Mouse (Mus musculus) limb, embryonic 13.5 days (tissue): Measurements from ENCODE around the gene D6Ertd527e. TPM values are rescaled to one million over a fixed set of nuclear protein-coding genes. Genes with fewer than 3 reads are reported as not detected.
A peak's percentile ranks its signal among the peaks of the same experiment; 100 is the strongest.
"Not testable (repeated sequence)": the region's sequence is repeated elsewhere in the genome, so short reads cannot be mapped to it uniquely, and the experiment has no call there.

Source experiments
- ATAC-seq: fragments of 200-750 bp; cut with Nextera tagmentation; 2 replicates; pipeline ENCODE4 v1.8.0; 2017; ENCODE audit warnings: low read depth, moderate number of reproducible peaks, moderate TSS enrichment; ENCODE audit not compliant: low FRiP score
- H3K27ac ChIP-seq: fragments of 300-500 bp; sonication (generic); 2 replicates; pipeline ENCODE4 v1.5.1; 2015; ENCODE audit warnings: inconsistent platforms, mild to moderate bottlenecking, moderate library complexity
- H3K27me3 ChIP-seq: fragments of 300-500 bp; sonication (generic); 2 replicates; pipeline ENCODE4 v1.6.1; 2015; ENCODE audit warnings: mild to moderate bottlenecking, inconsistent platforms
- H3K36me3 ChIP-seq: fragments of 300-500 bp; sonication (generic); 2 replicates; pipeline ENCODE4 v1.6.1; 2015; ENCODE audit warnings: inconsistent platforms, mild to moderate bottlenecking, moderate library complexity
- H3K4me1 ChIP-seq: fragments of 300-500 bp; sonication (generic); 2 replicates; pipeline ENCODE4 v1.6.1; 2015; ENCODE audit warnings: inconsistent platforms
- H3K4me2 ChIP-seq: fragments of 300-500 bp; sonication (generic); replicated peaks from 2 replicates; pipeline ENCODE4 v1.6.1; 2015; ENCODE audit warnings: inconsistent platforms, mild to moderate bottlenecking, moderate library complexity
- H3K4me3 ChIP-seq: fragments of 300-500 bp; sonication (generic); 2 replicates; pipeline ENCODE4 v1.5.1; 2015; ENCODE audit warnings: moderate library complexity, mild to moderate bottlenecking, inconsistent platforms
- H3K9ac ChIP-seq: fragments of 300-500 bp; sonication (generic); 2 replicates; pipeline ENCODE4 v1.6.1; 2015; ENCODE audit warnings: mild to moderate bottlenecking, inconsistent platforms
- H3K9me3 ChIP-seq: fragments of 300-500 bp; sonication (generic); 2 replicates; pipeline ENCODE4 v1.6.1; 2016; ENCODE audit warnings: inconsistent platforms
- WGBS: fragments of 180-500 bp; shearing (Covaris S2); methylation state at CpG from one replicate; pipeline ENCODE4 v1.1.7; 2015; 5-methylcytosine and 5-hydroxymethylcytosine counted together
- polyA plus RNA-seq: library from polyadenylated mRNA; unstranded; fragments of >200 nt; fragmentation: Nextera tagmentation; extraction: Ambion mirVana; gene quantifications from 2 replicates; pipeline ENCODE4 v1.2.1, GENCODE M21; 2015

The D6Ertd527e gene
- polyA plus RNA-seq, 1 experiment from 2014 or later: 0.56 TPM

DNA sequence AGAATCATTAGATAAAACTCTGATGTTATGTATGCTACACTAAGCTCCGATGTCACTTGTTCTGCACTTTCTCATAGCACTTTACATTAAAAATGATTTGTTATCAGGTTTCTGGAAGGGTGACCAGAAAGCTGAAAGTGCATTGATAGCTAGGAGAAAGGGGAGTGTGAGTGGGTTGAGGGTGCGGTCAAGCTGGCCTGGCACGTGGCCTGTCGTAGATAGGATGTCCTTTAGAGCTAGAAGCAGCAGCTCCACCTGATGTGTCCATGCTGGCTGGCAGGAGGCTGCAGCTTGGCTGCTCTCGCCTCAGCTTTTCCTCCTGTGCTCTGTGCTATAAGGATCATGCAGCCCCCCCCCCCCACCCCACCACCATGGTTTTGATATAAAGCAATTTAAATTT lies 12.1 kb upstream of the D6Ertd527e start:
- Histone ChIP-seq H3K27me3 (no peaks in the 10 kb centered on the region), H3K9me3 (no peaks in the 10 kb centered on the region), H3K4me2 (no peak overlapping the region), H3K9ac (no peak overlapping the region), H3K36me3 (peaks cover 47% of the 10 kb centered on the region), H3K4me3 (no peak overlapping the region), H3K27ac (no peak overlapping the region), H3K4me1 (peaks cover 4% of the 10 kb centered on the region)
- 93% methylated on average over 5 of the region's 5 CpGs for WGBS
- ATAC-seq: no peak

DNA sequence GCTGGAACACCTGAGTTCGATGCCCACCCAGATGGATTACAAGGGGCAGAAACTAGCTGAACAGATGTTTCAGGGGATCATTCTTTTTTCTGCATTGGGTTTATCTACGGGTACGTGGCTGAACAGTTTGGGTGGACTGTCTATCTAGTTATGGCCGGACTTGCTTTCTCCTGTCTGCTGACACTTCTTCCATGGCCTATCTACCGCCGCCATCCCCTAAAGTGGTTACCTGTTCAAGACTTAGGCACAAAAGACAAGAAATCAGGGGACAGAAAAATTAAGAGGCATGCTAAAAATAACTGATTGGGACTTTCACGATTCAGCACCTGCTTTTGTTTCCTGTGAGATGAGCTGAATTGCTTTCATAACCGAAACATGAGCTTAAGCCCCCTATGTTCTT lies 10.9 kb upstream of the D6Ertd527e start:
- WGBS: 92% methylated on average over 8 of the region's 8 CpGs
- H3K4me3 ChIP-seq, H3K27ac ChIP-seq, H3K27me3 ChIP-seq, H3K9ac ChIP-seq, ATAC-seq, H3K9me3 ChIP-seq, H3K4me2 ChIP-seq: not testable (repeated sequence)
- Histone ChIP-seq H3K4me1 (peaks cover 10% of the 10 kb centered on the region), H3K36me3 (peaks cover 37% of the 10 kb centered on the region)

DNA sequence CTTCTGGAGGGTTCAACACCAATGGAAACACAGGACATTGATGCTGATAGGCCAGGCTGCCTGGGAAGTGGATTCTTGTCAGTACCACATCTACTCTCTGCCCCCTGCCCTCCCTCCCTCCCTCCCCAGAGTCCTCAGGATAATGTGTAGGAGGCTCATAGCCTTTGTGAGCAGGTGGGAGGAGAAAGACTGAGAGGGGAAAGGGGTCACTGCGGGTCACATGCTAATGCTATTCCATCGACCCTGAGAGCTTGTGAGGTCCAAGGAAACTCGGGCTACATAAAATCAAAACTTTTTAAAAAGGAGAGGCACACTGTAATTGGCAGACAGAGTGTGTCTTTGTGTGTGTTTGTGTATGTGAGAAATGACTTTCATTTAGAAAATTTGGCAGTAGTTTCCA lies 5.3 kb upstream of the D6Ertd527e start:
- ATAC-seq: no peak
- Histone ChIP-seq H3K9me3 (no peaks in the 10 kb centered on the region), H3K4me3 (no peak overlapping the region), H3K27me3 (no peaks in the 10 kb centered on the region), H3K9ac (no peak overlapping the region), H3K36me3 (no peaks in the 10 kb centered on the region), H3K27ac (peak overlapping the region; percentile 83), H3K4me1 (peaks cover 59% of the 10 kb centered on the region), H3K4me2 (no peak overlapping the region)
- 25% methylated on average over 3 of the region's 3 CpGs for WGBS

DNA sequence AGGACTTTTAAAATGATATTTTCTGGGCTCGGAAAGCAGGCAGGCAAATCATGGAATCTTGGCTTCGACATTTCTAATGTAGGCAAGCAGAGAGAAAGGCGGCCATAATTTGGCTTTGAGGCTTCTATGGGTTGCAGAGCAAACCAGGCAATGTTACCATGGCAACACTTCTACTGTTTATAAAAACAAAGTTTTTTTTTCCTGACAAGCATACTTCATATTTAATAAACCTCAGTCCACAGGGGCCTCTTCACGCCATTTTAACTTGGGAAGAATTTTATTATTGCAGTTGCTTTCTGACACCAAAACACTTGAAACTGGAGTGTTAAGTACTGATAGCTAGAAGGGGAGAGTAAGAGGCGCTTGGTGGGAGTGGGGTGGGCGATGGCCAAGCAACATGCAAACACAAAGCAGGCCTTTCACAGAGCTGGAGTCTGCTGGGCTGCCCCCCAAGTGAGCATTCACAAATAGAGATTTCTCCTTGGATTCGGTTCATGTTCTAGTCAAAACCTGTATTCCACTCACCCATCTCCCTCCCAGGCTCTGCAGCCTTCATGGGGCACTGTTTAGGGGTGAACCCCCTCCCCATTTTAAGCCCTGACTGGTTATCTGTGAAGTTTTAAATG lies 4.8 kb upstream of the D6Ertd527e start:
- H3K4me2 ChIP-seq: 0 out of 2 replicates have a peak overlapping the region, but pooled peaks have one; percentile 9

DNA sequence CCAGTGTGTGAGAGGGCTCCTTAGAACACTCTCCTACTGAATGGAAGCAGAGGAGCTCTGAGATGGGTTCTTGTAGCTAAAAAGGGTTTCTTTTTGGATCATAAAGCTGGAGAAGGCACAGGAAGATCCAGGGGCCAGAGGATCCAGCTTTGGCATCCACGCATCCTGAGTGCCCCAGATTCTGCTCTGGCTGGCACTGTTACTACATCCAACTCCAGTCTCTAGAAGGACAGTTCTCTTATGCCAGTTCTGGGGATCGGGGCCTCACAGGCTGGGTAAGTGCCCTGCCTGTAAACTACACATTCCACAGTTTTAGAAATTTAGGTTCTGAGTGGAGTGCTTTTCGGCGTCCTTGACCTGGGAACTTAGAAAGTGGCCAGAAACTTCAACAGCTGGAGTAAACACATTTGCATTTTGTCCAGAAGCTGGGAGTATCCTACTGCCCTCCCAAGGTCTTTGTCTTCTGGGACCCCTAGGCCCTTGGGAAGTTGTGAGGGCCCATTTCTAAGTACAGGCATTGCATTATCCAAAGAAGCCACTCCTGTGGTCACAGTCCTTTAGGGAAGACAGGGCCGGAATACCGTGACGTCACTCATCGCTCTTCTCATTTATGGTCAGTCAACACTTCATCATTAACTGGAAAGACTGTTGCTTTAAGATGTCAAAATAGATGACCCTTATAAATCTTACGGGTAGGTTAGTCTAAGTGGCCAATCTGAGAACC lies 4.1 kb upstream of the D6Ertd527e start:
- peak overlapping the region; percentile 83 for H3K27ac ChIP-seq
- peaks cover 59% of the 10 kb centered on the region for H3K4me1 ChIP-seq
- no peak overlapping the region for H3K4me3 ChIP-seq
- no peak for ATAC-seq
- WGBS: 82% methylated on average over 9 of the region's 9 CpGs
- peak overlapping the region; percentile 9; the same call in 1 of the 2 replicates for H3K4me2 ChIP-seq
- H3K9me3 ChIP-seq: no peaks in the 10 kb centered on the region
- no peaks in the 10 kb centered on the region for H3K36me3 ChIP-seq
- H3K9ac ChIP-seq: peak overlapping the region; percentile 32; the same call in 1 of the 2 replicates
- H3K27me3 ChIP-seq: no peaks in the 10 kb centered on the region

More for the DNA sequence above, 4.8 kb upstream of the D6Ertd527e start:
- Histone ChIP-seq H3K36me3 (no peaks in the 10 kb centered on the region), H3K4me3 (no peak overlapping the region), H3K4me1 (peaks cover 59% of the 10 kb centered on the region), H3K27me3 (no peaks in the 10 kb centered on the region), H3K9me3 (no peaks in the 10 kb centered on the region), H3K9ac (peak overlapping the region; percentile 32; the same call in 1 of the 2 replicates), H3K27ac (peak overlapping the region; percentile 83)
- peak; percentile 20; the same call in 1 of the 2 replicates for ATAC-seq
- 54% methylated on average over 7 of the region's 7 CpGs for WGBS

DNA sequence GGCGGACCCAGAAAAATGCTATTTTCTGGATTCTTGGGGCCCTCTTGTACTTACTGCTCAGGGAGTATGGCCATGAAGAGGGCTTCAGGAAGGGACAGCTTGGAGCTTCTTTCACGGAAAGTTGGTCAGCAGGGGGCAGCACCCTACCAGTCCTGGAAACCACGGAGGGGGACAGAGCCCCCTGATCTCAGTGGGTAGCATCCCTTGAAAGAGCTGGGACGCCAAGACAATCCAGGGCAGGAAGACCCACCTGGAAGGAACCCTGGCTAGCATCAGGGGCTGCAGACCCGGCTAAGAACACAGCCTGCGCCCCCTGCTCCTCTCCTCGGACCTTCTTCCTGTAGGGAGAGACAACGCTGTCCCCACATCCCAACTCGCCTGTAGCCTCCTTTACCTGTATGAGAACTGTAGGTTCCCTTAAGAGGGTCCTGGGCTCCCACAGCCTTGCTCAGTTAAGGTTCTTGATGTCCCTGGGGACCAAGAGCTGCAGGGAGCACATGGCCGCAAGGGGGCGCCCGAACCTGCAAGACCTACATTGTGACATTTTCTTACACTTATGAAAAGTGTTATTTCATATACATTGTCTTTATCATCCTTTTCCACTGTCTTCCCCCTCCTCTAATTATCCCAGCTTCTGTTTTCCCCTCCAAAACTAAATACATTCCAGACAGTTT lies 3.1 kb upstream of the D6Ertd527e start:
- Histone ChIP-seq H3K4me2 (peak overlapping the region; percentile 61), H3K4me3 (peak overlapping the region; percentile 30), H3K27me3 (no peaks in the 10 kb centered on the region), H3K27ac (peak overlapping the region; percentile 81; the same call in 1 of the 2 replicates), H3K4me1 (peaks cover 59% of the 10 kb centered on the region), H3K9me3 (no peaks in the 10 kb centered on the region), H3K9ac (peak overlapping the region; percentile 43; the same call in 1 of the 2 replicates), H3K36me3 (no peaks in the 10 kb centered on the region)
- ATAC-seq: peak; percentile 48; the same call in 1 of the 2 replicates
- WGBS: 14% methylated on average over 12 of the region's 12 CpGs

DNA sequence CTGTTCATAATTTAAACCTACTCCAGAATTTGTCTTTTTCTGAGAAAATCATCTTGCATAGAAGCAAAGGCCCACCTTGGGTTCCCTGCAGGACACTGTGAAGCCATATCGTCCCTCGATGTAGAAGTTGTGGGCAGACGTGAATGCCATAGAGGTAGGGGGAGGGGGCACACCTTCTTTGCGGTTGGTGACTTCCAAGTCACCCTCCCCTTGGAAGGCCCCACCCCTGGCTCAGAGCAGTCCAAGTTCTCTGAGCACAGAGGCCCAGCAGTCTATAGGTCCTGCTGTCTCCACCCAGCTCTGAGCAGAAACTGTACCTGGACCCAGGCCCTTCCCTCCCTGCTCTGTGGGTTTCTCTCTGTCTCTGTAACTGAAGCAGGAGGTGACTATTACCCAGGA lies 2.6 kb upstream of the D6Ertd527e start:
- H3K36me3 ChIP-seq: no peaks in the 10 kb centered on the region
- peaks cover 59% of the 10 kb centered on the region for H3K4me1 ChIP-seq
- peak; percentile 34 for ATAC-seq
- peak overlapping the region; percentile 38 for H3K4me2 ChIP-seq
- no peak overlapping the region for H3K4me3 ChIP-seq
- H3K27ac ChIP-seq: peak overlapping the region; percentile 81
- no peaks in the 10 kb centered on the region for H3K27me3 ChIP-seq
- WGBS: 24% methylated on average over 4 of the region's 4 CpGs
- H3K9ac ChIP-seq: 0 out of 2 replicates have a peak overlapping the region, but pooled peaks have one; percentile 14
- no peaks in the 10 kb centered on the region for H3K9me3 ChIP-seq

DNA sequence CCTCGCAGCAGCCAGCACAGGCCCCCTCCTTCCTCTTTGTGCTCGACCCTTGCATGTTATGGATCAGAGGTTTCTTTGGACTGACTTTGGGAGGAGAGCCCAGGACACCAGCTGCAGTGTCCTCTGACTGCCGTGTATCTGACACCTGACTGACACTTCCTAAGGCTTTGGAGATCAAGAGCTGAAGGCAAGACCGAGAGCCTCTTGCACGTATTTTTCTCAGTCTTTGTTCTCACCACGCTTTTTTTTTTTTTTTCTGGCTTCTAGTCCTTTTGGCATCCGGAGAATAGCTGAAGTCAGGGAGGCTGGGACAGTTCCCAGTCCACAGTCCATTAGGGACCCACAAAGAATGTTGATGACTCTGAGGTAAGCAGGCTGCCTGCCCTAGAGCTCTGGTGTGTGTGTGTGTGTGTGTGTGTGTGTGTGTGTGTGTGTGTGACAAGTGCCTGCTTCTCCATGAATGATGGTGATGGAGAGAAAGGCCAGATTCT lies 2.1 kb upstream of the D6Ertd527e start:
- Histone ChIP-seq H3K4me1 (peaks cover 56% of the 10 kb centered on the region), H3K4me3 (no peak overlapping the region), H3K9ac (peak overlapping the region; percentile 48; the same call in 1 of the 2 replicates), H3K27ac (peak overlapping the region; percentile 81), H3K4me2 (peak overlapping the region; percentile 38), H3K9me3 (no peaks in the 10 kb centered on the region), H3K36me3 (no peaks in the 10 kb centered on the region), H3K27me3 (no peaks in the 10 kb centered on the region)
- WGBS: 11% methylated on average over 7 of the region's 7 CpGs
- peak; percentile 59 for ATAC-seq

DNA sequence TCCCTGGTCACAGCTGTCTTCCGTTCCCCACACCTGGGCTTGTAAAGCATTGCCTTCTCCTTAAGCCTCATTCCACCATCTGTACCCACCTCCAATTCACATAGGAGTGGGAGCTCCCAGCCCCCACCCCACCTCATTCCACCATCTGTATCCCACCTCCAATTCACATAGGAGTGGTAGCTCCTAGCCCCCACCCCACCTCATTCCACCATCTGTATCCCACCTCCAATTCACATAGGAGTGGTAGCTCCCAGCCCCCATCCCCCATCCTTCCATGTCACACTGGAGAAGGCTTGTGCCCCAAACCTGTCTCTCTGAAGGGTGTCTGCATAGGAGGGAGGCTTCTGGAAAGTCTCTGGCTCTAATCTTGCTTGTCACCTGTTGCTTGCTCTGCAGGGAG lies 1.2 kb upstream of the D6Ertd527e start:
- no peak overlapping the region for H3K4me2 ChIP-seq
- H3K36me3 ChIP-seq: no peaks in the 10 kb centered on the region
- WGBS: 50% methylated on average over 1 of the region's 1 CpGs
- no peak overlapping the region for H3K9ac ChIP-seq
- no peak for ATAC-seq
- no peaks in the 10 kb centered on the region for H3K27me3 ChIP-seq
- H3K27ac ChIP-seq: peak overlapping the region; percentile 81
- H3K9me3 ChIP-seq: no peaks in the 10 kb centered on the region
- peaks cover 49% of the 10 kb centered on the region for H3K4me1 ChIP-seq
- no peak overlapping the region for H3K4me3 ChIP-seq

DNA sequence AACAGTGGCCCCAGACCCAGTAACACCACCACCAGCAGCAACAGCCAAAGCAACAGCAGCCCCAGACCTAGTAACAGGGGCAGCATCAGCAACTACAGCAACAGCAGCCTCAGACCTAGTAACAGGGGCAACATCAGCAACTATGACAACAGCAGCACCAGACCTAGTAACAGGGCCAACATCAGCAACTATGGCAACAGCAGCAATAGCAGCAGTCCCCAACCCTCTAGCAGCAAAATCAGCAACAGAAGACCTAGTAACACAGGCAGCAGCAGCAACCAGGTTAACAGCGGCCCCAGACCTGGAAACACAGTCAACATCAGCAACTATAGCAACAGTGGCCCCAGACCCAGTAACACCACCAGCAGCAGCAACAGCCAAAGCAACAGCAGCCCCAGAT lies 6.9 kb downstream of the D6Ertd527e start:
- H3K27ac ChIP-seq: 0 out of 2 replicates have a peak overlapping the region, but pooled peaks have one; percentile 35
- 0 out of 2 replicates have a peak, but pooled peaks cover 4% of the 10 kb centered on the region for H3K27me3 ChIP-seq
- H3K9ac ChIP-seq: no peak overlapping the region
- no peaks in the 10 kb centered on the region for H3K9me3 ChIP-seq
- ATAC-seq: no peak
- H3K4me1 ChIP-seq: peaks cover 26% of the 10 kb centered on the region
- no peak overlapping the region for H3K4me3 ChIP-seq
- 100% methylated on average over 1 of the region's 1 CpGs for WGBS
- no peak overlapping the region for H3K4me2 ChIP-seq
- H3K36me3 ChIP-seq: no peaks in the 10 kb centered on the region

DNA sequence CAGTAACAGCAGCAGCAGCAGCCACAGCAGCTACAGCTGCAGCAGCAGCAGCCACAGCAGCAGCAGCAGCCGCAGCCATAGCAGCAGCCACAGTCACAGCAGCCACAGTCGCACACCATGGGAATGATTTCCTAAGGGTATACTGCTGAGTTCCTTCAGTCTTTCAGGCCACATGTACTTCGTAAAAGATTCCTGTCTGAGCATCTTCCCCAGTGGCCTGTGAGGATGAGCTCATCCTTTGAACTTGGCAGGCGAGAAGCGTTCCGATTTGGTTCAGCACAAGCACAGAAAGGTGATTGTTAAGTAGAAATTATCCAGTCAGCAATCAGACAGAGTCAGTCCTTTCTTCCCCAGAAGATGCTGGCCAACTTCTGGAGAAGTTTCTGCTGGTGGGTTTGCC lies 7.6 kb downstream of the D6Ertd527e start:
- Histone ChIP-seq H3K27me3 (0 out of 2 replicates have a peak, but pooled peaks cover 4% of the 10 kb centered on the region), H3K4me2 (no peak overlapping the region), H3K4me1 (peaks cover 29% of the 10 kb centered on the region), H3K9me3 (no peaks in the 10 kb centered on the region), H3K4me3 (no peak overlapping the region), H3K27ac (peak overlapping the region; percentile 35), H3K9ac (no peak overlapping the region), H3K36me3 (no peaks in the 10 kb centered on the region)
- ATAC-seq: no peak
- WGBS: 76% methylated on average over 6 of the region's 6 CpGs

DNA sequence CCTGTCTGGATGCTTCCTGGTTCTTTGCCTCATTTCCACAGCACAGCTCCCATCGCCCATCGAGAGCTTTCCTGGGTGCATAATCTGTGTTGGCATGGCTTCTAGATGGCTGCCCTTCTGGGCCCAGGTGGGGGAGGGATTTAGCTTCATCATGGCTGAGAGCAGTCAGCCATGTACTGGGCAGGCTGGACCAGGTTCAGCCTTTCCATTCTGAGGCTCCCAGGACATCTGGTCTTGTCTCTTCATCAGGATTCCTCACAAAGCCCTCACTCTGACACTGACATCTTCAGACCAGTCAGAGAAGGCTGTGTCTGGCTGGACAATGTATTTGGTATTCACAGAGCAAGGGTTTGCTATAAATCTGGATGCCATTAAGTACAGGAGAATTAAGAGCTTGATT lies 11.4 kb downstream of the D6Ertd527e start:
- ATAC-seq: no peak
- peaks cover 34% of the 10 kb centered on the region for H3K4me1 ChIP-seq
- H3K36me3 ChIP-seq: no peaks in the 10 kb centered on the region
- H3K27ac ChIP-seq: no peak overlapping the region
- no peak overlapping the region for H3K4me2 ChIP-seq
- no peak overlapping the region for H3K9ac ChIP-seq
- H3K4me3 ChIP-seq: no peak overlapping the region
- H3K27me3 ChIP-seq: 0 out of 2 replicates have a peak, but pooled peaks cover 1% of the 10 kb centered on the region
- H3K9me3 ChIP-seq: no peaks in the 10 kb centered on the region
- 84% methylated on average over 2 of the region's 2 CpGs for WGBS
